Mouse (Mus musculus) embryonic stem cell, embryonic (primary cell): Measurements from ENCODE around the gene Kirrel2.

Experiments used
- CTCF ChIA-PET, 4 experiments: fragments of 300-600 bp in 2 of 4; fragments of 350-600 bp in 2 of 4; sonication (Branson Sonifier 250); formaldehyde crosslinking; loops; one replicate each; lab custom pipeline; 2022; ENCODE audit warnings: inconsistent platforms in 2 of 4; lab: Charles Lee
- POLR2A ChIA-PET, 4 experiments: fragments of 300-600 bp in 2 of 4; fragments of 350-600 bp in 2 of 4; sonication (Branson Sonifier 250); formaldehyde crosslinking; loops; one replicate each; lab custom pipeline; 2022; ENCODE audit warnings: antibody characterized with exemption in 4 of 4, inconsistent platforms in 1 of 4; lab: Charles Lee

The Kirrel2 gene

DNA sequence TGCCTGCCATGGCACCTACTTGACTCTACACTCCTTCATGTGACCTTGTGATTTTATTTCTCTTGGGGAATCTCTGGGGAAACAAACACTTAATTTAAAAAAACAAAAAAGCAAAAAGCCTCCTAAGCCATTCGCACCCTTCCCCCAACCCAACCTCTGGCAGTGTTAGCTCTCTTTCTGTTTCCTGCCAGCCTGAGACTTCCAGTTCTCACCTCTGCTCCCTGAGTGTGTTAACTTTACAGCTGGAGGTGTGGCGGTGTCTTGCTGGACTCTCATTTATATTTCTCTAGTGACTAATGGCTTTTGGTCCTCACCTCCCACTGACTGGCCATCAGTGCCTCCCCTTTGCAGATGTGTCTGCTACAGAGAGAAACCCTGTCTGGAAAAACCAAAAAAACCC lies 47.7 kb downstream of the Kirrel2 start:
- POLR2A ChIA-PET, result interaction anchor here in 2 of 4 experiments (1.3 to 2.3 kb wide), 3 partner anchors 9 to 35 kb away, joined by 3 to 7 read pairs (median 3); no protein-coding TSS in a partner anchor
- CTCF ChIA-PET, result interaction anchor here in 3 of 4 experiments (0.7 to 1.1 kb wide), 3 partner anchors 46 to 78 kb away, joined by 3 read pairs; no protein-coding TSS in a partner anchor

DNA sequence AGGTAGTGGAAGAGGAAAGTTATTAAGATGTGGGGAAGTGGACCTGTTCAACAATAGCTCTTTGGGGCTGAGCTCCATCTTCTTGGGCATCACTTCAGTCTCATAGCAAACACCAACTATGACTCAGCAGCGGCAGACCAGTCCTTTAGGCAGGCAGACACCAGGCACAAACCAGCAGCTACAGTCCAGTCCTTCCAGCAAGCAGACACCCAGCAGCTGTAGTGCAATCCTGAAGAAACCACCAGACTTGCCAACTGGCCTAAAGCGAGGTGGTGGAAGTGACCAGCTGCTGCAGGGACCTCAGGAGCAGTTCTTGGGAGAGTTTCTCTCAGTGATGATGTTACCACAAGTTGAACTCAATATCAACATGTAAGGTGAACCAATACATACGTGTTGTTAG lies 48.9 kb downstream of the Kirrel2 start:
- ChIA-PET CTCF (interaction anchor here in 2 of 4 experiments (0.7 to 1.7 kb wide), 2 partner anchors 76 to 149 kb away, joined by 3 to 4 read pairs; no protein-coding TSS in a partner anchor), POLR2A (interaction anchor here in 2 of 4 experiments (0.8 to 2.3 kb wide), 3 partner anchors 10 to 17 kb away, joined by 3 to 7 read pairs (median 4); no protein-coding TSS in a partner anchor)

- ChIA-PET POLR2A (no interaction called here), CTCF (interaction anchor here in 1 of 4 experiments (1.1 kb wide), 1 partner anchor 29 kb away, joined by 3 read pairs; no protein-coding TSS in a partner anchor)
Observed at GRCm38 (mm10) chr7:30402343-30402742, 55.1 kb downstream of the Kirrel2 start.

DNA sequence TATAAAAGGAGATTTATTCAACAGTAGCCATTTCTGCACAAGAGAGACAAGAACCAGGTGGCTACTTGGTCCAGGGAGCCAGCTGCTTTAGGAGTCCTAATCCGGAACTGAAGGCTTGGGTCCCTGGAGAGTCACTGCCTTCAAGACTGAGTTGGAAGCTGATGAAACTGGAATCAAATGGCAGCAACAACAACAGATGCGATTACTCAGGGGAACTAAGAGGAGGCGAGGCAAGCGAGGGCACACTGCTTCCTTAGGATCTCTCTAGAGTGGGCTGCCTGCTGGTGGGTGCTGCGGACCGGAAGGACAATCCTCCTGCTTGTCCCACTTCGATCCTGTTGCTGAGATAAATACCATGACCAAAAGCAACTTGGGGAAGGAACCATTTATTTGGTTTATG lies 57.8 kb downstream of the Kirrel2 start:
- CTCF ChIA-PET, result interaction anchor here in 2 of 4 experiments (0.5 to 0.6 kb wide), 2 partner anchors 45 to 161 kb away, joined by 3 to 6 read pairs; no protein-coding TSS in a partner anchor
- POLR2A ChIA-PET, result interaction anchor here in 3 of 4 experiments (1.0 to 2.5 kb wide), 3 partner anchors 10 to 23 kb away, joined by 3 to 7 read pairs (median 5); partner anchors contain the start of gene Nfkbid (in 1 of the 3)
